Mouse (Mus musculus): ENCODE measurements at regions not wholly inside any gene's neighbourhood (a gene's known extent, or its start where the extent isn't known, plus 50 kb on each side); places are given as distances from the start of the nearest gene placed in this dataset.

DNA sequence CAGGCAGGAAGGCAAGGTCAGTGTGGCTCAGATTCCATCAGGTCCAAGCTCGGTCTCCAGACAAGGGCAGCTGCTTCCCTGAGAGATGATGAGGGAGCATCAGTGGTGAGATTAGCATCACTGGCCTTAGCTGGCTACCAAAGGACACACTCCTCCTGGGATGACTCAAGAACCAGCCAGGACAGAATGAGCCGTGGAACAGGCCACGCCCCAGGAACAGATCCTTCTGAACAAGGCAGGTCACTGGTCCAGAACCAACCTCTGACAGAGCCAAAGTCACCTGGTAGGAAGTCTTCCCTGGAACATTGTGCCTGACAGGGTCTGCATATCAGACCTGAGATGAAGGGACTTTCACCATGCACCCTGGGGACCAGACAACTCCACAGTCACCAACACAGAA is 152.0 kb downstream of the Tomm20 start:
- Histone ChIP-seq H3K27ac (ENCODE audit: insufficient read depth, low read depth, low read length) (no peak overlapping the region), H3K4me3 (ENCODE audit: low read depth, low read length) (no peak overlapping the region), H3K27me3 (ENCODE audit: control insufficient read depth, insufficient read depth, low read length) (no peaks in the 10 kb centered on the region), H3K4me1 (ENCODE audit: control insufficient read depth, insufficient read depth, insufficient read length, low read length) (peaks cover 10% of the 10 kb centered on the region; the same call in 1 of the 2 replicates), H3K36me3 (ENCODE audit: control insufficient read depth, insufficient read depth, low read length) (no peaks in the 10 kb centered on the region)
- 60% methylated on average over 3 of the region's 3 CpGs for WGBS
- TF ChIP-seq CTCF (IDR thresholded peaks at IDR 0.05; ENCODE audit: extremely low read depth, insufficient read length, insufficient replicate concordance, low read depth, low read length) (no peak), POLR2A (IDR thresholded peaks at IDR 0.05; ENCODE audit: low read depth, low read length) (no peak)

DNA sequence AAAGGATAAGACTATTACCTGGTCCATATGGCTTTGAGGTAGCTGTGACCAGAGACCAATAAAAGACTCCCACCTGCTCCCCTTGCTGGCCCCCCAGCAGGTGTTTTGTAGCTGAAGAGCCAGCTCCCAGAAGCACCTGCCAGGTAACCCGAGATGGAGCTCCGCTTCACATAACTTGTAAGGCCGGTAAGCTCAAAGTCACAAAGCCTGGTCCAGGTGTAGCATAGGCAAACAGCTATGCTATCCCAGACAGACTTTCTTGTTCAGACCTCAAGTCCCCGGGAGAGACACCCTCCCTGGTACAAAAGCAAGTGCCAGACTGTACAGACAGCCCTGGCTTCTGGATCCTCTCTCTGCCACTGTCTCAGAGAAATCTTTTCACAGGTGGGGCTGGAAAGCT is 154.6 kb downstream of the Tomm20 start:
- Histone ChIP-seq H3K27me3 (ENCODE audit: control insufficient read depth, insufficient read depth, low read length) (no peaks in the 10 kb centered on the region), H3K4me1 (ENCODE audit: control insufficient read depth, insufficient read depth, insufficient read length, low read length) (peaks cover 12% of the 10 kb centered on the region; the same call in 1 of the 2 replicates), H3K4me3 (ENCODE audit: low read depth, low read length) (no peak overlapping the region), H3K36me3 (ENCODE audit: control insufficient read depth, insufficient read depth, low read length) (no peaks in the 10 kb centered on the region), H3K27ac (ENCODE audit: insufficient read depth, low read depth, low read length) (no peak overlapping the region)
- TF ChIP-seq POLR2A (IDR thresholded peaks at IDR 0.05; ENCODE audit: low read depth, low read length) (no peak), CTCF (IDR thresholded peaks at IDR 0.05; ENCODE audit: extremely low read depth, insufficient read length, insufficient replicate concordance, low read depth, low read length) (no peak)
- WGBS: 34% methylated on average over 4 of the region's 4 CpGs

DNA sequence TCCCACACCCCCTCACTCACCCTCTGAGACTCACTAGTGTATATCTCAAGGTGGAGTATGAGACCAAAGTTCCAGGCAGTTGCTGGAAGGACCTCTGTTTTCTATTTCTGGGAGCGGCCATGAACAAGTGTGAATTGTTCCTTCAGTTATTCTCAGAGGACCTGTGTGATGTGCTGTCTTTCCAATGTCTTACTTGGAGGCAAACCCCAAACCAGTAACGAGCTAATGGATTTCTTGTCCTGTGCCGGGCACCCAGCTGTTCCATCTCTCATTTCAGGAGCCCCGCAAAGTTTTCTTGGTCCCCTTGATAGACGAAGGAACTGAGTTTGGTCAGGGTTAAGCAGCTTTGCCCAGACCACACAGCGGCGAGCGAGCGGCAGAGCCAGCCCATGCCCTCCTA is 155.4 kb downstream of the Tomm20 start:
- H3K27ac ChIP-seq (ENCODE audit: insufficient read depth, low read depth, low read length): no peak overlapping the region
- no peaks in the 10 kb centered on the region for H3K27me3 ChIP-seq (ENCODE audit: control insufficient read depth, insufficient read depth, low read length)
- TF ChIP-seq CTCF (IDR thresholded peaks at IDR 0.05; ENCODE audit: extremely low read depth, insufficient read length, insufficient replicate concordance, low read depth, low read length): no peak
- no peak for TF ChIP-seq POLR2A (IDR thresholded peaks at IDR 0.05; ENCODE audit: low read depth, low read length)
- H3K4me1 ChIP-seq (ENCODE audit: control insufficient read depth, insufficient read depth, insufficient read length, low read length): peaks cover 12% of the 10 kb centered on the region; the same call in 1 of the 2 replicates
- no peak overlapping the region for H3K4me3 ChIP-seq (ENCODE audit: low read depth, low read length)
- WGBS: 95% methylated on average over 9 of the region's 9 CpGs
- H3K36me3 ChIP-seq (ENCODE audit: control insufficient read depth, insufficient read depth, low read length): no peaks in the 10 kb centered on the region

DNA sequence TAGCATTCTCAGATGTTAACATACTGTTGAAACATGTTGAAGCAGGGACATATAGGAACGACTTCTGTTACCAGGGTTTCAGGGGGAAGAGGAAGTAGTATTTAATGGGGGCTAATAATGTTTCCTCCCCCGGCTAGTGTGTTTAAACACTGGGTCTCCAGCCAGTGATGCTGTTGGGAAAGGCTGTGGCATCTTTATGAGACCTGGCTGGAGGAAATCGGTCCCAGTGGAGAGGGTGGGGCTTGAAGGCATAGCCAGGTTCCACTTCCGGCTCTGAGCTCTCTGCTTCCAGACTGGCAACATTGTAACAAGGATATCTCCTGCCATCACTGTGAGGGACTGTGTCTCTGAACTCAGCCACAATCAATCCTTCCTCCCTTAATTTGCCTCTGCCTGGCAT is 156.6 kb downstream of the Tomm20 start:
- peaks cover 12% of the 10 kb centered on the region; the same call in 1 of the 2 replicates for H3K4me1 ChIP-seq (ENCODE audit: control insufficient read depth, insufficient read depth, insufficient read length, low read length)
- no peaks in the 10 kb centered on the region for H3K36me3 ChIP-seq (ENCODE audit: control insufficient read depth, insufficient read depth, low read length)
- no peak overlapping the region for H3K4me3 ChIP-seq (ENCODE audit: low read depth, low read length)
- TF ChIP-seq CTCF (IDR thresholded peaks at IDR 0.05; ENCODE audit: extremely low read depth, insufficient read length, insufficient replicate concordance, low read depth, low read length): no peak
- no peak for TF ChIP-seq POLR2A (IDR thresholded peaks at IDR 0.05; ENCODE audit: low read depth, low read length)
- WGBS: 25% methylated on average over 4 of the region's 4 CpGs
- H3K27ac ChIP-seq (ENCODE audit: insufficient read depth, low read depth, low read length): no peak overlapping the region
- no peaks in the 10 kb centered on the region for H3K27me3 ChIP-seq (ENCODE audit: control insufficient read depth, insufficient read depth, low read length)

DNA sequence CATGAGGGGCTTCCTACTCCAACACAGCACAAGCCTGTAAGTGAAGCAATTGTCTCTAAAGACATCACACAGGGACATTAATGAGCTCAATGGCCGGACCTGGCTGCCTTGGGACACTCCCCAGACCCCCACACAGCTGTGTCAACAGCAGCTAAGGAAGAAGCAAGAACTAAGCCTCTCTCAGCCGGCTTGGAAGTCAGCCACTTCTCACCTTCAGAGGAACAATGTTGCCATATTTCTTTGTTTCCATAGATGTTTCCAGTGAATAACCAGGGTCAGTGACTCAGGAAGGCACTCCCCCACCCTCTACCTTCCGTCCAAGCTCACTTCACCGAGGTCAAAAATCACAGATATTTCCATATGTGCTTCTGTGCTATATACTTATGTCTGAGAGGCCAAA is 157.0 kb downstream of the Tomm20 start:
- WGBS: 52% methylated on average over 4 of the region's 4 CpGs

DNA sequence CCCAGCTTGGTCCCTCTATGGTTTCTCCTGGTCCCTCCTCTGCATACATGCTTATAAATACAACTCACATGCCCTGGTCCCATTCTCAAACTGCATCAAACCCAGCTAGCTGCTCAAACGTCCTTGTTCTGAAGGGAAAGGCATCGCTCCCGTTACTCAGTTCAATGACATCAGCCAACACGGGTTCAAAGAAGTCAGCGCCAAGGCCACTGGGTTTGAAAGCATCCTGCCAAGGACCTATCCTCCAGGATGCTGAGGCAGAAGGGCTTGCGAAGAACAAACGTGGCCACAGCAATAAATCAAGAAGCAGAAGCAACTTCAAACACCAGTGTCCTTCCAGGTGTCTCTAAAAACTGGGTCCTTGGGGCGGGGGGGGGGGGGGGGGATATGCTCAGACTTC is 158.2 kb downstream of the Tomm20 start:
- H3K4me3 ChIP-seq (ENCODE audit: low read depth, low read length): no peak overlapping the region

More for the DNA sequence above, 157.0 kb downstream of the Tomm20 start:
- H3K27me3 ChIP-seq (ENCODE audit: control insufficient read depth, insufficient read depth, low read length): no peaks in the 10 kb centered on the region
- H3K4me3 ChIP-seq (ENCODE audit: low read depth, low read length): no peak overlapping the region
- H3K36me3 ChIP-seq (ENCODE audit: control insufficient read depth, insufficient read depth, low read length): no peaks in the 10 kb centered on the region
- TF ChIP-seq CTCF (IDR thresholded peaks at IDR 0.05; ENCODE audit: extremely low read depth, insufficient read length, insufficient replicate concordance, low read depth, low read length) (no peak), POLR2A (IDR thresholded peaks at IDR 0.05; ENCODE audit: low read depth, low read length) (no peak)
- H3K4me1 ChIP-seq (ENCODE audit: control insufficient read depth, insufficient read depth, insufficient read length, low read length): peaks cover 12% of the 10 kb centered on the region; the same call in 1 of the 2 replicates
- no peak overlapping the region for H3K27ac ChIP-seq (ENCODE audit: insufficient read depth, low read depth, low read length)

DNA sequence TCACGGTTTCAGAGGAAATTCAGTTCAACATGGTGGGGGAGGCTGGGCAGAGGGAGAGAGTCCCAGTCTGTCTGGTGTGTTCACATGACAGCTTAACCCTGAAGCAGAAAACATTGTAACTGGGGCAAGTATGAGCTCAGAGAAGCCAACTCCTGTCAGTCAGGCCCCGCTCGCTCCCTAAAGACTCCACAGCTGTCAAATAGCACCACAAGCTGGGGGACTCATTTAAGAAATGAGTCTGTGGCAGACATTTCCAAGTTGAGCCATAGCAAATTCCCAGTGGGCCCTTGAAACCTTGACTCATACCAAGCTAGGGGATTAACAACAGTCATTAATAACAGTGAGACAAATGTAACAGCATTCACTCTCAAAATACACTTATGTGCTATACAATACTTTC is 160.4 kb downstream of the Tomm20 start:
- 90% methylated on average over 3 of the region's 3 CpGs for WGBS
- TF ChIP-seq CTCF (IDR thresholded peaks at IDR 0.05; ENCODE audit: extremely low read depth, insufficient read length, insufficient replicate concordance, low read depth, low read length) (no peak), POLR2A (IDR thresholded peaks at IDR 0.05; ENCODE audit: low read depth, low read length) (no peak)
- Histone ChIP-seq H3K4me3 (ENCODE audit: low read depth, low read length) (no peak overlapping the region), H3K27me3 (ENCODE audit: control insufficient read depth, insufficient read depth, low read length) (no peaks in the 10 kb centered on the region), H3K27ac (ENCODE audit: insufficient read depth, low read depth, low read length) (no peak overlapping the region), H3K4me1 (ENCODE audit: control insufficient read depth, insufficient read depth, insufficient read length, low read length) (peaks cover 12% of the 10 kb centered on the region; the same call in 1 of the 2 replicates), H3K36me3 (ENCODE audit: control insufficient read depth, insufficient read depth, low read length) (no peaks in the 10 kb centered on the region)

More for the DNA sequence above, 158.2 kb downstream of the Tomm20 start:
- TF ChIP-seq POLR2A (IDR thresholded peaks at IDR 0.05; ENCODE audit: low read depth, low read length) (no peak), CTCF (IDR thresholded peaks at IDR 0.05; ENCODE audit: extremely low read depth, insufficient read length, insufficient replicate concordance, low read depth, low read length) (no peak)
- H3K27me3 ChIP-seq (ENCODE audit: control insufficient read depth, insufficient read depth, low read length): no peaks in the 10 kb centered on the region
- H3K27ac ChIP-seq (ENCODE audit: insufficient read depth, low read depth, low read length): no peak overlapping the region
- H3K4me1 ChIP-seq (ENCODE audit: control insufficient read depth, insufficient read depth, insufficient read length, low read length): peaks cover 12% of the 10 kb centered on the region; the same call in 1 of the 2 replicates
- no peaks in the 10 kb centered on the region for H3K36me3 ChIP-seq (ENCODE audit: control insufficient read depth, insufficient read depth, low read length)
- 86% methylated on average over 8 of the region's 8 CpGs for WGBS

Data from small intestine, adult 2 months (tissue).